Mouse (Mus musculus) embryonic fibroblast, embryonic 13.5 days (primary cell): Measurements from ENCODE around the gene Gemin2. TPM values are rescaled to one million over a fixed set of nuclear protein-coding genes. Genes with fewer than 3 reads are reported as not detected.

ENCODE experiments used
- H3K27ac ChIP-seq: 2 replicates; pipeline ENCODE4 v1.5.1; 2012; ENCODE audit warnings: low read length, control low read depth, inconsistent platforms; ENCODE audit not compliant: insufficient read depth
- H3K4me1 ChIP-seq: 2 replicates; pipeline ENCODE4 v1.6.1; 2011; ENCODE audit warnings: low read length; ENCODE audit not compliant: control insufficient read depth, insufficient read depth
- H3K4me3 ChIP-seq: 2 replicates; pipeline ENCODE4 v1.5.1; 2011; ENCODE audit warnings: mild to moderate bottlenecking, control low read depth, low read length; ENCODE audit not compliant: insufficient read depth
- CTCF ChIP-seq: IDR thresholded peaks from 2 replicates; pipeline ENCODE4 v1.5.1; 2011; ENCODE audit warnings: mild to moderate bottlenecking, control low read depth, low read length, moderate library complexity, borderline replicate concordance; ENCODE audit not compliant: insufficient read depth
- POLR2A ChIP-seq: IDR thresholded peaks from 2 replicates; pipeline ENCODE4 v1.6.1; 2011; ENCODE audit warnings: low read depth, mild to moderate bottlenecking, control low read depth, low read length, moderate library complexity
- polyA plus RNA-seq: library from polyadenylated mRNA; stranded (reverse); fragments of >200 nt; gene quantifications from 2 replicates; pipeline ENCODE4 v1.2.4, GENCODE M21; 2011; ENCODE audit warnings: low read depth; ENCODE audit not compliant: missing spikeins, insufficient read length

Gene Gemin2
- polyA plus RNA-seq, 1 experiment, result 11.4 TPM

GRCm38 (mm10) chr12:59074052-59074451, 60.9 kb downstream of the Gemin2 start:
- TF ChIP-seq CTCF (no peak), POLR2A (no peak)
- H3K27ac ChIP-seq, result no peak overlapping the region
- H3K4me1 ChIP-seq, result peaks cover 3% of the 10 kb centered on the region; the same call in 1 of the 2 replicates
- H3K4me3 ChIP-seq, result no peak overlapping the region

- Histone ChIP-seq H3K4me1 (no peaks in the 10 kb centered on the region; the same call in 1 of the 2 replicates), H3K27ac (no peak overlapping the region), H3K4me3 (no peak overlapping the region)
- TF ChIP-seq POLR2A (no peak), CTCF (no peak)
Observed at GRCm38 (mm10) chr12:59076996-59077395, 63.8 kb downstream of the Gemin2 start.

- H3K4me1 ChIP-seq, result no peaks in the 10 kb centered on the region; the same call in 1 of the 2 replicates
- TF ChIP-seq POLR2A (no peak), CTCF (no peak)
- no peak overlapping the region for H3K4me3 ChIP-seq
- no peak overlapping the region; the same call in 1 of the 2 replicates for H3K27ac ChIP-seq
Observed at GRCm38 (mm10) chr12:59077883-59078282, 64.7 kb downstream of the Gemin2 start.

Other genes with a start within 250 kb of the Gemin2 start
- gene Sec23a, start 1.4 kb upstream of the Gemin2 start, polyA plus RNA-seq, result 165 and 169 TPM in 2 replicates
- 98.2 and 106 TPM in 2 replicates for gene Trappc6b, start 48.1 kb downstream of the Gemin2 start, polyA plus RNA-seq
- 71.0 and 84.6 TPM in 2 replicates for gene Pnn, start 53.5 kb downstream of the Gemin2 start, polyA plus RNA-seq
- 72.2 and 75.9 TPM in 2 replicates for gene Mia2, start 82.4 kb downstream of the Gemin2 start, polyA plus RNA-seq
- gene Fbxo33, start 206.3 kb downstream of the Gemin2 start, polyA plus RNA-seq, result 16.3 and 18.1 TPM in 2 replicates